Mouse (Mus musculus): ENCODE results near the gene Plcl2.

Plcl2 gene

DNA sequence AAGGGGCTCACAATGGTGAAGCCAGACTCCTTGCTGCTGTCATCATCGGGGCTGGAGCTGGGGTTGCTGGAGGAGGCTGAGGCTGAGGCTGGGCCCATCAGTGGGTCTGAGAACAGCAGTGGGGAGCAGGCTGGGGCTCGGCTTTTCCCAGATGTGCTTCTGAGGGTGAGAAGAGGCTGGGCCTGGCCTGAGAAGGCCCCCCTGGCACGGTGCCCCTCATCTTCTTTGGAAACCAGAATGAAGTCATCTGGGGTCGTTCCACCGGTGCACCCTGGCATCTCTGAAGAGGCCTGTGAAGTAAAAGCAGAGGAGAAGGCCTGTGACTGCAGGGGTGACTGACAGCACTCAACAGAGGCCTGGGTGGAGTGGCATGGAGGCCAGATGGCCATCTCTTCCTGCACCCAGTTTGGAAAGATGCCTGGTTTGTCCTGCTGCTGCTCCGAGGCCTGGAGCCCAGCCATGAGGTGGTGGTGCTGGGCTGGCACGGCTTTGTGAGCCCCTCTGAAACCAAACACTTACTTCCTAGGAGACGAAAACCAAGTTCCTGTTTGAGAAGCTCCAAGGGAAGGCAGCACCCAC, 226.8 kb downstream of the Plcl2 start:
- no peak for DNase-seq (ENCODE audit: low spot score)

DNA sequence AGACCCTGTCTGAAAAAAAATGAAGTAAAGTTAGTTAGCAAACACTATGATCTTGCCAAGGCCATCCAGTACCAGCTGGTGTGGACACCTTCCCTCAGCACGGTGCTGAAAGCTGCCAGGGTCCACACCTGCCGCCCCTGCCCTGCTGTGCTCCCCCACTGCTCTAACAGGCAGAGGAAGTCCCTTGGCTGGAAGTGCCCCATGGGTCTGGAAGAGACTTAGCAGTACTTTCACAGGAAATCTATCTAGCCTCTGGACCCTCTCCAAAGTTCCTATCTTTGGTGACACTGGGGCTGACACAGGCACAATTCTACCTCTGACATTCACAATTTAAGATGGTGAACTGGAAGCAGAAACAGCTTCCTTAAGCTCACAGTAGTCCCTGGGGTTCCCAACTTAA, 227.9 kb downstream of the Plcl2 start:
- no peak for DNase-seq (ENCODE audit: low spot score)
